Mouse (Mus musculus): Measurements from ENCODE around the gene Sirt4.
A peak's percentile ranks its signal among the peaks of the same experiment; 100 is the strongest.
"Not testable (repeated sequence)": the region's sequence is repeated elsewhere in the genome, so short reads cannot be mapped to it uniquely, and the experiment has no call there.

The Sirt4 gene

DNA sequence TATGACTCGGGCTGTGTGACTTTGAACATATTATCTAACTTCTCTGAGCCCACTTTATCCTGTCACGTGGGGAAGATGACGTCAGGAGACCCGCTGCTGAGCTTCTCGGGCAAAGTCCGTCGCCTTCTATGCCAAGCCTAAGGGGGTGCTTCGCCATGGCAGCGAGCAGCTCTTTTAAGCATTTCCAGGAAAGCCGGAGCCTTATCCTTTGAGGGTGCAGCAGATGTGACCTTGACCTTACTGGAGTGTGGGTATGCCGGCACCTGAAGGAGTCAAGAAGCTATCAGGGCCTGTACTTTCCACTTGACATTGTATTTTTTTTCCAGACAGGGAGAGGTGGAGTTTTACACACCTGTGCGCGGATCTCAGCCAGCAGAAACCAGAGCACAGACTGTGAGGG, 25.6 kb downstream of the Sirt4 start:
- H3K4me1 ChIP-seq (replicated peaks; ENCODE audit: low read depth, low read length) = peaks cover 39% of the 10 kb centered on the region

DNA sequence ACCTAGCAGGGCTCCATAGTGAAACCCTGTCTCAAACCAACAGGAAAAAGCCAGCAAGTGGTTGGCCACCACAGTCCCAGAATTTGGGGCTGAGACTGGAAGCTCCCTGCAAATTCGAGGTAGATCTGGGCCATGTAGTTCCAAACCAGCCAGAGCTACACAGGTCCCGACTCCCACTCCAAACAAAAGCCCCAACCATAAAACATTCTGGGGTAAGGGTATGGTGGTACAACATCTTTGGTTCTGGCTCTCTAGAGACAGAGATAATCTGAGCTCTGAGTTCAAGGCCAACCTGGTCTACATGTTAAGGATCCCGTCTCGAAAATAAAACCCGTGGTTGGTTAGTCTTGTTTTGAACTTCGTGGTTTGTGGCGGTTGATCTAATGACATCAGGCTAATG, 28.7 kb downstream of the Sirt4 start:
- TF ChIP-seq NANOG (IDR thresholded peaks at IDR 0.05; ENCODE audit: borderline replicate concordance, low read length) (no peak), POU5F1 (IDR thresholded peaks at IDR 0.05; ENCODE audit: borderline replicate concordance, low read length) (no peak), CTCF (conservative IDR thresholded peaks at IDR 0.05; ENCODE audit: low read length) (no peak)
- H3K4me3 ChIP-seq (replicated peaks; ENCODE audit: low read length) = no peak overlapping the region
- H3K36me3 ChIP-seq (ENCODE audit: insufficient read depth, low read length) = peaks cover 9% of the 10 kb centered on the region; the same call in 1 of the 2 replicates
- H3K9me3 ChIP-seq (ENCODE audit: low read length) = no peaks in the 10 kb centered on the region
- peaks cover 62% of the 10 kb centered on the region for H3K4me1 ChIP-seq (replicated peaks; ENCODE audit: low read depth, low read length)
- H3K27me3 ChIP-seq (ENCODE audit: insufficient read depth, low read length) = no peaks in the 10 kb centered on the region

More for the DNA sequence above, 25.6 kb downstream of the Sirt4 start:
- no peaks in the 10 kb centered on the region for H3K9me3 ChIP-seq (ENCODE audit: low read length)
- no peak for TF ChIP-seq NANOG (IDR thresholded peaks at IDR 0.05; ENCODE audit: borderline replicate concordance, low read length)
- no peak for TF ChIP-seq CTCF (conservative IDR thresholded peaks at IDR 0.05; ENCODE audit: low read length)
- no peak for TF ChIP-seq POU5F1 (IDR thresholded peaks at IDR 0.05; ENCODE audit: borderline replicate concordance, low read length)
- H3K36me3 ChIP-seq (ENCODE audit: insufficient read depth, low read length) = no peaks in the 10 kb centered on the region
- no peaks in the 10 kb centered on the region for H3K27me3 ChIP-seq (ENCODE audit: insufficient read depth, low read length)
- no peak overlapping the region for H3K4me3 ChIP-seq (replicated peaks; ENCODE audit: low read length)

DNA sequence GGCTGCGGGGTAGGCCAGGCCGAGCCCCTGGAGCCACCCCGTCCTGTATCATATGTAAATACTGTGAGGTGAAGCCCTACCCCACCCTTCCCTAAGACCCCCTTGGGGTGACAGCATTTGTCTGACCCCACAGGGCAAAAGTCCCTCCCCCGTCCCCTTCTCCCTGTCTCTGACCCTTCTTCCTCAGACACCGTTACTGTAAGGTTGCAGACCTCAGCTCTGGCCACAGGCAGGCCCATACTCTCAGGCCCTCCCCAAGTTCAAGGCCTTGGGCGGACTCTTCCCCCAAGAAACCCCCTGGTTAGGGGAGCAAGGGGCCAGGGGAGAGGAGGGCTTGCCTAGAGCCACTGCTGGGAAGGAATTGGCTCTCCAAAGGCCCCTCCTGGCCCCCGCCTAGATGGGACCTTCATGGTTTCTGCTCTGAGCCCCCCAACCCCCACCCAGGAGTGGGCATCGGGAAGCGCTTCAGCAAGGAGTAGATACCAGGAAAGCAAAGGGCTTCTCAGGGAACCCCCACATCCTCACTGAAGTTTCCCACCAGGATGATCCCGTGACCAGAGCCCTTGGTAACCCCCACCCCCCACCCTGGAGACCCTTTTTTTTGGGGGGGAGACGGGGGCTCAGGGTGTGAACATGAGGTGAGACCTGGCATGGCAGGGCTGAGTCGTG, 30.0 kb downstream of the Sirt4 start:
- no peak for TF ChIP-seq CTCF (conservative IDR thresholded peaks at IDR 0.05; ENCODE audit: low read length)
- TF ChIP-seq POU5F1 (IDR thresholded peaks at IDR 0.05; ENCODE audit: borderline replicate concordance, low read length) = no peak
- TF ChIP-seq NANOG (IDR thresholded peaks at IDR 0.05; ENCODE audit: borderline replicate concordance, low read length) = no peak
- H3K27me3 ChIP-seq (ENCODE audit: insufficient read depth, low read length) = no peaks in the 10 kb centered on the region
- no peaks in the 10 kb centered on the region for H3K9me3 ChIP-seq (ENCODE audit: low read length)
- H3K4me1 ChIP-seq (replicated peaks; ENCODE audit: low read depth, low read length) = peaks cover 66% of the 10 kb centered on the region
- H3K4me3 ChIP-seq (replicated peaks; ENCODE audit: low read length) = peak overlapping the region; percentile 39
- peaks cover 9% of the 10 kb centered on the region; the same call in 1 of the 2 replicates for H3K36me3 ChIP-seq (ENCODE audit: insufficient read depth, low read length)

DNA sequence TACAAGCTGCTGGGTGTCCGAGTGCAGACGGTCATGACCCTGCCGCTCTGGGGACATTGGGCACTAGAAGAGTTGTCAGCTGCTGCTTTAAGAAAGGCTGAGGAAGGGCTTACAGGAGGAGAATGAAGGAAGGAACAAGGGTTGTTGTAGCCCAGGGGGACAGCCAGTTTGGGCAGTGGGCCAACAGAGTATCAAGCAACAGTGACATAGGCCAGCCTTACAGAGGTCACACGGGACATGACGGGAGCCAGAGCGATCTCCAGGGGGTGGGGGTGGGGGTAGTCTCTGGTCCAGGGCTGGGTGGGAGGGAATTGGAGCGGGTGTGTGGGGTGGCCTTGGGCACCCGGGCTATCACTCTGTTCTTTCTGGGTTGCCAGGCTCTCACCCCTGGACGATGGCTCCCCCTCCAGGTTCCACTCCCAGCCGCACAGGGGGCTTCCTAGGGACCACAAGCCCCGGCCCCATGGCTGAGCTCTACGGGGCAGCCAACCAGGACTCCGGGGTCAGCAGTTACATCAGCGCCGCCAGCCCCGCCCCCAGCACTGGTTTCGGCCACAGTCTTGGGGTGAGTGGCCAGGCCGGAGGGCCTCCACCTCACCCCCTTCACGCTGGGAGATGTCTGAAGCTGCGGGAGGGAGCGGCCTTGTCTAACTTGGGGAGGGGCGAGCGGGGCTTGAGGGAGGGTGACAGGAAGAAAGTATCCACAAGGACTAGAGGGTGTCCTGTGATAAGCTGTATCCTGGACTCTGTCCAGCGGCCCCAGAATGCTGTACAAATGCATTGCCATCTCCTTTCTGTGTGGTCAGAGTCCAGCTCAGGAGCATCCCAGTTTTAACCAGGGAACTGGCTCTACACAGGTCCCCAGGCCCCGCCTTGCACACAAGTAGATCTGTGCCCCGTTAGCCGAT, 33.9 kb downstream of the Sirt4 start:
- Histone ChIP-seq H3K36me3 (ENCODE audit: insufficient read depth, low read length) (peaks cover 23% of the 10 kb centered on the region), H3K4me3 (replicated peaks; ENCODE audit: low read length) (peak overlapping the region; percentile 57), H3K9me3 (ENCODE audit: low read length) (no peaks in the 10 kb centered on the region), H3K27me3 (ENCODE audit: insufficient read depth, low read length) (peaks cover 3% of the 10 kb centered on the region; the same call in 1 of the 2 replicates), H3K4me1 (replicated peaks; ENCODE audit: low read depth, low read length) (peaks cover 86% of the 10 kb centered on the region)
- TF ChIP-seq NANOG (IDR thresholded peaks at IDR 0.05; ENCODE audit: borderline replicate concordance, low read length) = no peak
- TF ChIP-seq CTCF (conservative IDR thresholded peaks at IDR 0.05; ENCODE audit: low read length) = no peak
- no peak for TF ChIP-seq POU5F1 (IDR thresholded peaks at IDR 0.05; ENCODE audit: borderline replicate concordance, low read length)

DNA sequence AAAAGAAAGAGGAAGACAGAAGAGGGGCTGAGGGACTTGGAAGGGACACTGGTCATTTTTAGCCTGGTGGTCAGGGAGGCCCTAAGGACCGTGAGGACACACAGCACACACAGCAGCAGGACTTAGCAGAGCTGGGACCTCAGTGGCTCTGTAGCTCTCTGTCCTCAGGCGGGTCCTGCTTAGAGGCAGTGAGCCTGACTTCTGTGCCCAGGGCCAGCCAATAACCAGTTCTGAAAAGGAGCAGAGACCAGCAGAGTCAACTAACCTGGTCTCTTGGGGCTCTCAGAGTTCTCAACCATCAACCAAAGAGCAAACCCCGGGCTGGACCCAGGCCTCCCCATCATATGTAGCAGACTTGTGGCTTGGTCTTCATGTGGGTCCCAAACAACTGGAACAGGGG, 35.3 kb downstream of the Sirt4 start:
- H3K36me3 ChIP-seq (ENCODE audit: insufficient read depth, low read length) = peaks cover 30% of the 10 kb centered on the region
- H3K4me1 ChIP-seq (replicated peaks; ENCODE audit: low read depth, low read length) = peaks cover 88% of the 10 kb centered on the region
- H3K4me3 ChIP-seq (replicated peaks; ENCODE audit: low read length) = no peak overlapping the region
- TF ChIP-seq POU5F1 (IDR thresholded peaks at IDR 0.05; ENCODE audit: borderline replicate concordance, low read length) = no peak
- no peak for TF ChIP-seq CTCF (conservative IDR thresholded peaks at IDR 0.05; ENCODE audit: low read length)
- TF ChIP-seq NANOG (IDR thresholded peaks at IDR 0.05; ENCODE audit: borderline replicate concordance, low read length) = no peak
- no peaks in the 10 kb centered on the region for H3K9me3 ChIP-seq (ENCODE audit: low read length)
- peaks cover 3% of the 10 kb centered on the region; the same call in 1 of the 2 replicates for H3K27me3 ChIP-seq (ENCODE audit: insufficient read depth, low read length)

DNA sequence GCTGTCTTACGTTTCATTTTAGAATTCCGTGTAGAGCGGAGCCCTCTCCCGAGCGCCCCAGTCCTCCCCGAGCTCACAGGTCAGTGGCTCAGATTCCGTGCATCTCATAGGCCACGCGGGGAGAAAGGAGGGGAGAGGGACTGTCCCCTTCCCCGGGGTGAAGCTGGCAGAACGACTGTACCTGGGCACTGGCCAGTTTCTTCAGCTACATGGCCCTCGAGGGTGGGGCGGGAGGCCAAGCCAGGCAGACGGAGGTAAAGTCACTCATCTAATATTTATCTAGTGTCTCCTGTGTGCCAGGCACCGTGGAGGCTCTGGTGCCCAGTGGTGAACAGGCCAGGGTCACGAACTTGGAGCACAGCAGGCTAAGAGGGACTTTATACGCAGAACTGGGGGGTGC, 37.4 kb downstream of the Sirt4 start:
- H3K4me1 ChIP-seq (replicated peaks; ENCODE audit: low read depth, low read length) = peaks cover 81% of the 10 kb centered on the region
- H3K36me3 ChIP-seq (ENCODE audit: insufficient read depth, low read length) = peaks cover 35% of the 10 kb centered on the region
- H3K27me3 ChIP-seq (ENCODE audit: insufficient read depth, low read length) = peaks cover 3% of the 10 kb centered on the region; the same call in 1 of the 2 replicates
- no peak for TF ChIP-seq CTCF (conservative IDR thresholded peaks at IDR 0.05; ENCODE audit: low read length)
- TF ChIP-seq POU5F1 (IDR thresholded peaks at IDR 0.05; ENCODE audit: borderline replicate concordance, low read length) = no peak
- no peak for TF ChIP-seq NANOG (IDR thresholded peaks at IDR 0.05; ENCODE audit: borderline replicate concordance, low read length)
- H3K4me3 ChIP-seq (replicated peaks; ENCODE audit: low read length) = peak overlapping the region; percentile 64
- H3K9me3 ChIP-seq (ENCODE audit: low read length) = no peaks in the 10 kb centered on the region

DNA sequence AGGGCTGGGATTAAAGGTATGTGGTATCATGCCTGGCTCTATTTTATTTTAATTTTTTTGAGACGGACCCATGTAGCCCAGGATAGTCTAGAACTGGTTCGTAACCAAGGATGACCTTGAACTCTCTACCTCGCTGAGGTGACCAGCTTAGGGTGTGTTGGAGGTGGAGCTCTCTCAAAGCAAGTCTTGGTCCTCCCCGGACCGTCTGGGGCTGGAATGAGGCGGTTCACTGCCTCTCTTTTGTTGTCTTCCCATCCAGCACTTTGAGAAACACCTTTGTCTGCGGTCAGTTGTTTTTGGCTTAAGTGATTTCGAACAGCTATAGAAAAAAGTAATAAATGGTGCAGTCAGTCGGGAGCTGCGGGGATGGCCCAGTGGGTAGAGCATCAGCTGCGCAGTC, 40.4 kb downstream of the Sirt4 start:
- peaks cover 33% of the 10 kb centered on the region for H3K36me3 ChIP-seq (ENCODE audit: insufficient read depth, low read length)
- peaks cover 3% of the 10 kb centered on the region; the same call in 1 of the 2 replicates for H3K27me3 ChIP-seq (ENCODE audit: insufficient read depth, low read length)
- TF ChIP-seq NANOG (IDR thresholded peaks at IDR 0.05; ENCODE audit: borderline replicate concordance, low read length) (no peak), POU5F1 (IDR thresholded peaks at IDR 0.05; ENCODE audit: borderline replicate concordance, low read length) (no peak), CTCF (conservative IDR thresholded peaks at IDR 0.05; ENCODE audit: low read length) (no peak)
- H3K4me1 ChIP-seq (replicated peaks; ENCODE audit: low read depth, low read length) = peaks cover 80% of the 10 kb centered on the region
- H3K9me3 ChIP-seq (ENCODE audit: low read length) = no peaks in the 10 kb centered on the region
- peak overlapping the region; percentile 56 for H3K4me3 ChIP-seq (replicated peaks; ENCODE audit: low read length)

DNA sequence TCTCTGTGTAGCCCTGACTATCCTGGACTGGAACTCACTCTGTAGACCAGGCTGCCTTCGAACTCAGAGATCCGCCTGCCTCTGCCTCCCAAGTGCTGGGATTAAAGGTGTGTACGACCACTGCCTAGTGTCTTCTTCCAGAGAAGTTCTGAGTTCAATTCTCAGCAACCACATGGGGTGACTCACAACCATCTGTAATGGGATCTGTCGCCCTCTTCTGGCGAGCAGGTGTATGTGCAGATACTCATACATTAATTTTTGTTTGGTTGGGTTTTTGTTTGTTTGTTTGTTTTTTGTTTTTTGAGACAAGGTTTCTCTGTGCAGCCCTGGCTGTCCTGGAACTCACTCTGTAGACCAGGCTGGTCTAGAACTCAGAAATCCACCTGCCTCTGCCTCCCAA, 41.9 kb downstream of the Sirt4 start:
- Histone ChIP-seq H3K36me3 (ENCODE audit: insufficient read depth, low read length) (peaks cover 42% of the 10 kb centered on the region), H3K4me1 (replicated peaks; ENCODE audit: low read depth, low read length) (peaks cover 86% of the 10 kb centered on the region)
- TF ChIP-seq CTCF (conservative IDR thresholded peaks at IDR 0.05; ENCODE audit: low read length) = peak; percentile 68
- H3K4me3 ChIP-seq (replicated peaks; ENCODE audit: low read length); H3K27me3 ChIP-seq (ENCODE audit: insufficient read depth, low read length); H3K9me3 ChIP-seq (ENCODE audit: low read length): not testable (repeated sequence)
